Mouse (Mus musculus): ENCODE measurements at regions not wholly inside any gene's neighbourhood (a gene's known extent, or its start where the extent isn't known, plus 50 kb on each side); places are given as distances from the start of the nearest gene placed in this dataset.

DNA sequence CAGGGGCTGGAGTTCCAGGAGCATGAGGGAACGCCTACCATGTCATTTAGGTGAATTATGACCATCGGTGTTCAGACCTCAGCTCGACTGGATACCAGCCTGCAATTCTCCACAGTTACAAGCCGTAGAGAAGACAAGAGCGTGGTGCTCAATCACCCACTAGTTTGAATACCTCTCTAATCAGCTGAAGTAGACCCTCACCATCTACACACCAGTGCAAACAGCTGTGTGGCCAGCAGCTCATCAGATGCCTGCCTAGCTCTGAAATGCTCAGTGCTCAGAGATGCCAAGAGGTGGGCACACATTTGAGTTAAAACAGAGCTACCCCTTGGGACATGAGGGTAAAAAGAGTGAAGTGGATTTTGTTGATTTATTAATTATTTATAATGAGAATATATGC lies 660.2 kb downstream of the Magi1 start:
- H3K9me3 ChIP-seq (replicated peaks) = no peaks in the 10 kb centered on the region
- WGBS = 68% methylated on average over 5 of the region's 5 CpGs
- H3K9ac ChIP-seq = no peak overlapping the region
- H3K27ac ChIP-seq (ENCODE audit: poor library complexity, severe bottlenecking) = no peak overlapping the region
- no peak overlapping the region for H3K4me3 ChIP-seq
- no peaks in the 10 kb centered on the region for H3K4me1 ChIP-seq (replicated peaks)
- H3K27me3 ChIP-seq (replicated peaks) = no peaks in the 10 kb centered on the region
- ATAC-seq (ENCODE audit: insufficient number of reproducible peaks, low FRiP score) = no peak
- no peaks in the 10 kb centered on the region for H3K36me3 ChIP-seq
- no peak overlapping the region for H3K4me2 ChIP-seq

DNA sequence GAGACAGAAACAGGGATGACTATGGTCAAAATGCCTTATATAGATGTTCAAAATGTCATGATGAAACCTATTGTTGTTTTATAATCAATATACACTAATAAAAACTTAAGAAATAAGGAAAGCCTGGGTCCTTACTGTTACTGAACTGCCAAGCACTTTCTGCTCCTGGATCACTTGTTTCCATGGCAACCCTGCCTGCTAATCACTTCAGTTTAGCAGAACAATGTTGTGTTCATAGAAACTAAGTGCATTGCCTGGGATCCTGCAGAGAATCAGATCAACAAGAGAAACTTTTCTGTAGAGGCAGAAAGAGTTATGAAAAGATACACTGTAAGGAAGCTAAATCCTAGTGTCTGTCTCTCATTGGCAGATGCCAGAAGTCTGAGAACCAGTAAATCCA lies 666.8 kb downstream of the Magi1 start:
- no peak overlapping the region for H3K4me3 ChIP-seq
- no peaks in the 10 kb centered on the region for H3K4me1 ChIP-seq (replicated peaks)
- ATAC-seq (ENCODE audit: insufficient number of reproducible peaks, low FRiP score) = no peak
- no peaks in the 10 kb centered on the region for H3K9me3 ChIP-seq (replicated peaks)
- H3K4me2 ChIP-seq = no peak overlapping the region
- H3K36me3 ChIP-seq = no peaks in the 10 kb centered on the region
- H3K27ac ChIP-seq (ENCODE audit: poor library complexity, severe bottlenecking) = no peak overlapping the region
- H3K9ac ChIP-seq = no peak overlapping the region
- H3K27me3 ChIP-seq (replicated peaks) = no peaks in the 10 kb centered on the region

GRCm38 (mm10) chr6:93600376-93600775 lies 657.1 kb upstream of the Adamts9 start:
- H3K9ac ChIP-seq = no peak overlapping the region
- no peak for ATAC-seq (ENCODE audit: insufficient number of reproducible peaks, low FRiP score)
- no peak overlapping the region for H3K4me3 ChIP-seq
- H3K4me2 ChIP-seq = no peak overlapping the region
- H3K27ac ChIP-seq (ENCODE audit: poor library complexity, severe bottlenecking) = no peak overlapping the region
- H3K36me3 ChIP-seq = no peaks in the 10 kb centered on the region
- H3K9me3 ChIP-seq (replicated peaks) = no peaks in the 10 kb centered on the region
- H3K27me3 ChIP-seq (replicated peaks) = no peaks in the 10 kb centered on the region
- H3K4me1 ChIP-seq (replicated peaks) = no peaks in the 10 kb centered on the region
- WGBS = 78% methylated on average over 2 of the region's 2 CpGs

GRCm38 (mm10) chr6:93599371-93599770 lies 656.1 kb upstream of the Adamts9 start:
- Histone ChIP-seq H3K9me3 (replicated peaks) (no peaks in the 10 kb centered on the region), H3K4me1 (replicated peaks) (no peaks in the 10 kb centered on the region), H3K36me3 (no peaks in the 10 kb centered on the region), H3K4me3 (no peak overlapping the region), H3K27me3 (replicated peaks) (no peaks in the 10 kb centered on the region), H3K4me2 (no peak overlapping the region), H3K9ac (no peak overlapping the region), H3K27ac (ENCODE audit: poor library complexity, severe bottlenecking) (no peak overlapping the region)
- no peak for ATAC-seq (ENCODE audit: insufficient number of reproducible peaks, low FRiP score)
- 69% methylated on average over 3 of the region's 3 CpGs for WGBS

DNA sequence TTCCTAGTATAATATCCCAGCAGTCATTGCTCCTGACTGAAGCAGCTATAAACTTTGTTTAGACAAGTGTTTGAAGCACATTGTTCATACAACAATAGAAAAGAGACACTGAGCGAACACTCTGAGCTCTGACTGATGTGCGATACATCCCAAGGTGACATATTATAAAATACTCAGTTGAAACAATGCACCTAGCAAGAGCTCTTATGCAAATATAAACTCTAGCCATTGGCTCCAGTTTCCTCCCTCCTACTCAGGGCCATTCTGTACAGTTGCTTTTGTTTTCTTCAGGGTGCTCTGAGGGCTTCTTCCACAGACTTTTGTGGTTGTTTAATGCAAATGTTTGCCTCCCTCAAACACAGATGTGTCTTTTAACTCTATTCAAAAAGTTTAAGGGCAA lies 646.6 kb upstream of the Adamts9 start:
- no peaks in the 10 kb centered on the region for H3K36me3 ChIP-seq
- H3K4me3 ChIP-seq = no peak overlapping the region
- H3K9ac ChIP-seq = no peak overlapping the region
- 87% methylated on average over 2 of the region's 2 CpGs for WGBS
- H3K4me2 ChIP-seq = no peak overlapping the region
- H3K27me3 ChIP-seq (replicated peaks) = no peaks in the 10 kb centered on the region
- no peaks in the 10 kb centered on the region for H3K4me1 ChIP-seq (replicated peaks)
- H3K27ac ChIP-seq (ENCODE audit: poor library complexity, severe bottlenecking) = no peak overlapping the region
- no peak for ATAC-seq (ENCODE audit: insufficient number of reproducible peaks, low FRiP score)
- no peaks in the 10 kb centered on the region for H3K9me3 ChIP-seq (replicated peaks)

GRCm38 (mm10) chr6:93586871-93587270 lies 643.6 kb upstream of the Adamts9 start:
- no peak overlapping the region for H3K27ac ChIP-seq (ENCODE audit: poor library complexity, severe bottlenecking)
- H3K9ac ChIP-seq = no peak overlapping the region
- ATAC-seq (ENCODE audit: insufficient number of reproducible peaks, low FRiP score) = no peak
- H3K36me3 ChIP-seq = no peaks in the 10 kb centered on the region
- no peak overlapping the region for H3K4me3 ChIP-seq
- WGBS = 96% methylated on average over 2 of the region's 2 CpGs
- no peaks in the 10 kb centered on the region for H3K27me3 ChIP-seq (replicated peaks)
- no peaks in the 10 kb centered on the region for H3K9me3 ChIP-seq (replicated peaks)
- no peak overlapping the region for H3K4me2 ChIP-seq
- no peaks in the 10 kb centered on the region for H3K4me1 ChIP-seq (replicated peaks)

DNA sequence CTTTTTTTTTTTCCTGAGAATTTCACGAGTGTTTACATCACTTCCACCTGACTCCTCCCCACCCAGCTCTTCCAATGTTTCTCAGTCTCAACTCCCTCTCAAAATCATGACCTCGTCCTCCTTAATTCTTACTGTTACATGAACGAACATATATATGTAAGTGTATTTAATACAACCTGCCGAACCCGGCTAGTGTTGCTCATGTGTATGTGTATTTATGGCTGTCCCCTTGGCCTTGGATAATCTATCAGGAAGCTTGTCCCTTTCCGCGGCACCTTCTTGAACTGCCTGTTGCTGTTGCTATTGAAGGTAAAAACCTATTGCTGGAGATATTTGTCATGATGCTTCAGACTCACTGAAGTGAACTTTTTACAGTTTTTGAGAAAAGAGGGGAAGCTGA lies 637.8 kb upstream of the Adamts9 start:
- WGBS = 82% methylated on average over 7 of the region's 7 CpGs
- Histone ChIP-seq H3K4me1 (replicated peaks) (no peaks in the 10 kb centered on the region), H3K4me3 (no peak overlapping the region), H3K27me3 (replicated peaks) (0 out of 2 replicates have a peak, but pooled peaks cover 2% of the 10 kb centered on the region), H3K4me2 (no peak overlapping the region), H3K9ac (no peak overlapping the region), H3K9me3 (replicated peaks) (no peaks in the 10 kb centered on the region), H3K36me3 (no peaks in the 10 kb centered on the region), H3K27ac (ENCODE audit: poor library complexity, severe bottlenecking) (no peak overlapping the region)
- no peak for ATAC-seq (ENCODE audit: insufficient number of reproducible peaks, low FRiP score)

- Histone ChIP-seq H3K27me3 (replicated peaks) (0 out of 2 replicates have a peak, but pooled peaks cover 2% of the 10 kb centered on the region), H3K27ac (ENCODE audit: poor library complexity, severe bottlenecking) (no peak overlapping the region), H3K4me2 (no peak overlapping the region), H3K4me3 (no peak overlapping the region), H3K9me3 (replicated peaks) (no peaks in the 10 kb centered on the region), H3K9ac (no peak overlapping the region), H3K36me3 (no peaks in the 10 kb centered on the region), H3K4me1 (replicated peaks) (no peaks in the 10 kb centered on the region)
- ATAC-seq (ENCODE audit: insufficient number of reproducible peaks, low FRiP score) = no peak
- 68% methylated on average over 6 of the region's 6 CpGs for WGBS
These were observed 637.4 kb upstream of the Adamts9 start for GRCm38 (mm10) chr6:93580716-93581115.

GRCm38 (mm10) chr6:93575249-93575648 lies 632.0 kb upstream of the Adamts9 start:
- no peak overlapping the region for H3K4me2 ChIP-seq
- H3K9ac ChIP-seq = no peak overlapping the region
- H3K4me1 ChIP-seq (replicated peaks) = no peaks in the 10 kb centered on the region
- no peak overlapping the region for H3K27ac ChIP-seq (ENCODE audit: poor library complexity, severe bottlenecking)
- H3K4me3 ChIP-seq = no peak overlapping the region
- H3K27me3 ChIP-seq (replicated peaks) = no peaks in the 10 kb centered on the region
- ATAC-seq (ENCODE audit: insufficient number of reproducible peaks, low FRiP score) = no peak
- H3K36me3 ChIP-seq = no peaks in the 10 kb centered on the region
- 67% methylated on average over 6 of the region's 6 CpGs for WGBS
- H3K9me3 ChIP-seq (replicated peaks) = no peaks in the 10 kb centered on the region

DNA sequence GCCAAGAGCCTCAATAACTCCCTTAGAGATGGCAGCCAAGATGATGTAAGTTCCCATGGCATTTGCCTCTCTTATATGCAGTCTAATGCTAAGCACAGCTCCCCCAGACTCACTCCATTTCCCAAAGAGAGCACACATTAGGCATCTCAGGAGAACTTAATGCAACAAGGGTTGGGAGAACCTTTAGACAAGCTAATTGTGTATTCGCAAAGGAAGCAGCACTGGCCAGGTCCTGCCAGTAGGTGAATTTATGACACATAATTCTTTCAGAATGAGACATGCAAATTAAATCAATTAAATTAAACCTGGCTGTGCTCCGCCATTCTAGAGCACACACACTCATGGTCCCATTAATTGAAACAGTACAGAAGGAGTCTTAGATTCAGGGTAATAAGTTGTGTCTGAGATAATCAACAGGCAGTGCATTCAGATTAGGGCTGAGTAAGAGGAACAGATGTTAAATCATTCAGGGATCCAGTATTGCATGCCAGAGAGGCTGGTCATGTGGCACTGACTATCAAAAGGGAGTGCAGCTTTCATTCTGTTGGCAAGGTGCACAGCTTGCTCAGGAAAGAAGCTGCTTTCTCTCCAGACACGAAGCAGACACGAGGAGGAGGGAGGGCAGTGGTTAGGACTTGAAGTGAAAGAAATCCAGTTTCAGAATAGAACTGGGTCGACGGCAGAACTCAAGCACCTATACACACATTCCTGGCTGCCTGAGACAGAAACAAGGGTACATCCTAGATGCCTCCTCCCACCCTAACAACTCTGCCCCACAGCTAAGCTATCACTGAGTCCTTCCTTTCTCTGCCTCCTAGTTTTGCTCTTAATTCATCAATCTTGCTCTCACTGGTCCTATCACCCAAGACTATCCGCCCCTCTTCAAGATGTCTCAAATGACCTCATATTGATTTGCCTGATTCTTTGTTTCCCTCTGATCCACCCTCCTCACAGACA lies 630.7 kb upstream of the Adamts9 start:
- H3K36me3 ChIP-seq = no peaks in the 10 kb centered on the region
- H3K4me1 ChIP-seq (replicated peaks) = no peaks in the 10 kb centered on the region
- no peak for ATAC-seq (ENCODE audit: insufficient number of reproducible peaks, low FRiP score)
- no peaks in the 10 kb centered on the region for H3K9me3 ChIP-seq (replicated peaks)
- WGBS = 71% methylated on average over 7 of the region's 7 CpGs
- no peak overlapping the region for H3K4me2 ChIP-seq
- H3K4me3 ChIP-seq = no peak overlapping the region
- H3K27me3 ChIP-seq (replicated peaks) = no peaks in the 10 kb centered on the region
- no peak overlapping the region for H3K9ac ChIP-seq
- no peak overlapping the region for H3K27ac ChIP-seq (ENCODE audit: poor library complexity, severe bottlenecking)

- Histone ChIP-seq H3K4me1 (replicated peaks) (no peaks in the 10 kb centered on the region), H3K4me2 (no peak overlapping the region), H3K27me3 (replicated peaks) (no peaks in the 10 kb centered on the region), H3K27ac (ENCODE audit: poor library complexity, severe bottlenecking) (no peak overlapping the region), H3K9ac (no peak overlapping the region), H3K36me3 (no peaks in the 10 kb centered on the region), H3K4me3 (no peak overlapping the region), H3K9me3 (replicated peaks) (no peaks in the 10 kb centered on the region)
- 85% methylated on average over 2 of the region's 2 CpGs for WGBS
- ATAC-seq (ENCODE audit: insufficient number of reproducible peaks, low FRiP score) = no peak
These were observed 626.6 kb upstream of the Adamts9 start for GRCm38 (mm10) chr6:93569866-93570265.

DNA sequence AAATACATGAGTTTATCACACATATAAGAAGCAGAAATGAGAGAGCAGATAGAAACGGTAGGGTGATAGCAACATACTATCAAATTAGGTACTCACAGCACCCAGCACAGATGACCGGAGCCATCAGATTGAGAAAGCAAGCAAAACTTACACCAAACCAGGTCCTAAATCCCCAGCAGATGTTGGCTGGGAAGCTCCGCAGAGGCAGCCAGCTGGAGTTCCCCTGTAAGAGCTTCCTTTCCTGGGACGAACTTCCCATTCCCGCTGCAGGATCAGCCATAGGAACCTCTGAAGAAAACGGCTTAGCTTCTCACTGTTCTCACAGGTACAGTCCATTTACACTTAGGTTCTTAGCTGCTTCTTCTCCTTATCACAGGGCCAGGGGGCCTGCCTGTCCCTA lies 625.9 kb upstream of the Adamts9 start:
- no peak overlapping the region for H3K9ac ChIP-seq
- 57% methylated on average over 6 of the region's 6 CpGs for WGBS
- H3K27ac ChIP-seq (ENCODE audit: poor library complexity, severe bottlenecking) = no peak overlapping the region
- H3K9me3 ChIP-seq (replicated peaks) = no peaks in the 10 kb centered on the region
- no peak for ATAC-seq (ENCODE audit: insufficient number of reproducible peaks, low FRiP score)
- no peak overlapping the region for H3K4me3 ChIP-seq
- no peaks in the 10 kb centered on the region for H3K27me3 ChIP-seq (replicated peaks)
- H3K4me1 ChIP-seq (replicated peaks) = no peaks in the 10 kb centered on the region
- H3K4me2 ChIP-seq = no peak overlapping the region
- no peaks in the 10 kb centered on the region for H3K36me3 ChIP-seq
